Mouse (Mus musculus) spleen, adult 18-20 months (tissue): ENCODE results near the gene Zbtb40.

Experiments
- DNase-seq, 2 experiments: peaks; one replicate each; pipeline ENCODE4 v3.0.0; 2022; ENCODE audit warnings: mixed read lengths in 2 of 2

The Zbtb40 gene

DNA sequence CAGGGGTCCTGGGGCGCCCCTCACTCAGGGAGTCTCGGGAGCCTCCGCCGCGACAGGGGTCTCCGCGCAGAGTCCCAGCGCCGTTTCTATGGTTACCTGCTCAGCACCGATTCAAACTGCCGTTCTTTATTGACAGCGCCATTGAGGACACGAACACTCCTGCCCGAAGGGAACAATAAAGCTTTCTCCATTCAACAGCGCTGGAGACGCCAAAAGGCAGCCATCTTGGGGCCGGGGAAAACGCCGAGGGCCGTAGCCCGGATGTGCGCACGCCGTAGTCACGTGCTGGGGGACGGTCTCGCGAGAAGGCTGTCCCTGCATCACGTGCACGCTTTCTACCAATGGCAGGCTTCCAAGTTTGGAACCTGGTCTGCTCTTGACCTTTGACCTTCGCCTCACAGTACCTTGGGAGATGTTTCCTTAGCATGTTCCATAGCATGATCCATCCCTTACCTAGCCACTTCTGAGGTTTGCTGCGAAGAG is at the start of gene Zbtb40:
Gene Zbtb40 (minus strand): TSS at position 252 of the 483 bp plus-strand sequence.
- DNase-seq: peak; percentile 76 to 82

GRCm38 (mm10) chr4:137097984-137098327 is 49.4 kb upstream of the Zbtb40 start:
- DNase-seq: no peak

- no peak for DNase-seq
These were observed 48.8 kb upstream of the Zbtb40 start for GRCm38 (mm10) chr4:137097246-137097983.

GRCm38 (mm10) chr4:137096353-137096752 is 47.8 kb upstream of the Zbtb40 start:
- DNase-seq: no peak

GRCm38 (mm10) chr4:137085083-137085810 is 36.6 kb upstream of the Zbtb40 start:
- no peak for DNase-seq

- DNase-seq: no peak
These were observed 34.3 kb upstream of the Zbtb40 start for GRCm38 (mm10) chr4:137082866-137083265.

DNA sequence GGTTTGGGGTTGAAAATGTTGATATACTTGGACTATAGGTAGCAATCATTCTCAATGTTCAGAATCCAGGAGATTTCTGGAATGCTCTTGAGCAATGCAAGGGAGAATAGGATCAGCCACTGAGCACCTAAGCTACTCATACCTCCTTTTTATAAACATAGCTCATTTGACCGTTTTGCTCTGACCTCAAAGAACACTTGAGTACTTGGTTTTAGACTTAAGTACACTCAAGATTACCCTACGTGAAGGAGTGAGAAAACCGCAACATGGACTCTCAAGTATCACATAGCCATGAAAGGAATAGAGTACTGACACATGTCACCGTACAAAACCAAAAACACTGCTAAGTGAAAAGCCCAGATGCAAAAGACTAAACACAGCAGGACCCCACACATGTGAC is 32.8 kb upstream of the Zbtb40 start:
- DNase-seq: no peak

DNA sequence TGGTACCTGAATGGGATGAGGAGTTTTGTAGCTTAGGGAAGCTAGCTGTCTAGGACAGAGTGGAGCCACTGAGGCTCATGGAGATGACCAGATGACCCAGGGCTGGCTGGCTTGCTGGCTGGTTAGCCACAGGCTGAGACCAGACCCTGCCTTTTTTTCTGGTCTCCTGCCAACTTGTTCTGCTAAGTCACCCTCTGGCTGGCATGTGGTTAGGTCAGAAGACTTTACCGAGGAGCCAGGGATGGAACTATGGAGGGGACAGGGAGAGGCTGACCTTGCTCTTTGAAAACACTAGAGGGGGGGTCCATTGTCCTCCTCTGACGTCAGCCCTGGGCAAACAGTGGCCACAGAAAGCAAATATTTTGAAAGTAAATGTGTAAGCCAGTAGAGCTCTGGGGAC is 28.6 kb upstream of the Zbtb40 start:
- no peak for DNase-seq

GRCm38 (mm10) chr4:137071204-137071603 is 22.6 kb upstream of the Zbtb40 start:
- DNase-seq: no peak

GRCm38 (mm10) chr4:137068491-137068890 is 19.9 kb upstream of the Zbtb40 start:
- DNase-seq: no peak

DNA sequence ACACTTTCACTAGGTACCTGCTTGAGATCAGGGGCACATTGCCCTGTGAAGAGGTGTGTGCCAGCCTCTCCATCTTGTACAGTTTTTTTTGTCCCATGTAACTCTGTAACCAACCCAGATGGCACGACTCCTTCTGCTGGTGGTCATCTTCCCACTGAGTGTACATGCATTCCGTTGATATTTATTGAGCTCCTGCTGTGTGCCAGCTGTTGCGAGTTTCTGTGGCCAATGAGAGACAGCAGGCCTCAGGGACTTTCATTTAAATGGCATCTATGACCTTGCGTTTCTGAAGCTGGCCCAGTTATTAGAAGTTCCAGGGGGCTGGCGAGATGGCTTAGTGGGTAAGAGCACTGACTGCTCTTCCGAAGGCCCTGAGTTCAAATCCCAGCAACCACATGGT is 17.2 kb upstream of the Zbtb40 start:
- DNase-seq: no peak

- DNase-seq: no peak
These were observed 6.3 kb upstream of the Zbtb40 start for GRCm38 (mm10) chr4:137054932-137055331.

GRCm38 (mm10) chr4:137053810-137054209 is 5.2 kb upstream of the Zbtb40 start:
- no peak for DNase-seq

- DNase-seq: peak in 1 of 2 experiments; percentile 5
These were observed 606 bp downstream of the Zbtb40 start for GRCm38 (mm10) chr4:137047840-137048549.

DNA sequence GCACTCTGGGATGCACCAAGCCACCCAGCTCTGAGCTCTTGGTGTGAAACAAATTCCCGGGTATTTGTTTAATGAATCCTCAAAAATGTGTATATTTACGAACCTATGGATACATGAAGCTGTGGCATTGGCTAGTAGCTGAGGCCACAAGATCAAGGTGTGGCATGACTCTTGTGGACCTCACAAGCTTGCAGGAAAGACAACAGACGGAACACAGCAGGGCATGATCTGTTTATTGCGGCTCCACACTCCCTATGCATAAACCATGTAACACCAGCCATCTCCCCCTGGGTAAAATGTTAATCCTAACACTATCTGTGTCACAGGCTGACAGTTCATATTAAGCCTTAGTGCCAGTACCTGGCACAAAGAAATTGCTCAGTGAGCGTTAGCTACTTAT is 2.5 kb downstream of the Zbtb40 start:
- no peak for DNase-seq

GRCm38 (mm10) chr4:137044516-137044915 is 4.1 kb downstream of the Zbtb40 start:
- no peak for DNase-seq

DNA sequence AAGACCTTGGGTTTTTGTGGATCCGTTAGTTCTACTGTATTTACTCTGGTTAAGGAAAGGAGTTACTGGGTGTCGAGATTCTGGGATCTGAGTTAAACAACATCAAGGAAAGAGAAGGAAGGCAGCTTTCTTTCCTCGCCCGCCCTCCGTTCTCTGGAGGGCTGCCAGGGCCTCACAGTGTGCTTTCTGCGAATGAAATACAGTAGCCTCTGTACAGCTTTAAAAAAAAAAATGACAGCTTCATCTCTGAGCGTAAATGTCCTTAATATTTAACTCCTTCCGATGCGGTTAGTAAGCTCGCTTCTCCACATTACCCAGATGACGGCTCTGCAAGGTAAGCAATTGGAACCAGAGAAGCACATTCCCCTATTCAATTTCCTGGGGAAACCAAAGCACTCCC is 4.8 kb downstream of the Zbtb40 start:
- no peak for DNase-seq

- DNase-seq: no peak
These were observed 6.6 kb downstream of the Zbtb40 start for GRCm38 (mm10) chr4:137042039-137042438.

GRCm38 (mm10) chr4:137041161-137041621 is 7.4 kb downstream of the Zbtb40 start:
- no peak for DNase-seq

GRCm38 (mm10) chr4:137039441-137039840 is 9.2 kb downstream of the Zbtb40 start:
- DNase-seq: no peak

- no peak for DNase-seq
These were observed 10.1 kb downstream of the Zbtb40 start for GRCm38 (mm10) chr4:137038501-137038900.

DNA sequence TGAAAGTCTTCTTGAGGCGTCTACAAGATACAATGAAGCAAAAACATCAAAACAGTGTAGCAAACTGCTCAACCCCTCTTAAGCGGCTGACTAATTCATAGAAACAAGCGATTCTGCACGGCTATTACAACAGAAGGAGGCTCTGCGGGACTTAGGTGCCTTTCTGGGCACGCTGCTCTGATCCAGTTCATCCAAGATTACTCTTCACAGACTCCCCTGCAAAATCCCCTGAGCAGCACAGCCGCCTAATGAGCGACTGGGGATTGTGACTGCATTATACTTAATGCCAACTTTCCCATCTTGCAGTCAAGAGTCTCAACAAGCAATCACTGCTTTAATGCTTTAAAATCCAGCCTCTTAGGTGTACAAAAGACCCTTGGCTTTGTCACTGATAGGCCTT is 10.5 kb downstream of the Zbtb40 start:
- DNase-seq: no peak

DNA sequence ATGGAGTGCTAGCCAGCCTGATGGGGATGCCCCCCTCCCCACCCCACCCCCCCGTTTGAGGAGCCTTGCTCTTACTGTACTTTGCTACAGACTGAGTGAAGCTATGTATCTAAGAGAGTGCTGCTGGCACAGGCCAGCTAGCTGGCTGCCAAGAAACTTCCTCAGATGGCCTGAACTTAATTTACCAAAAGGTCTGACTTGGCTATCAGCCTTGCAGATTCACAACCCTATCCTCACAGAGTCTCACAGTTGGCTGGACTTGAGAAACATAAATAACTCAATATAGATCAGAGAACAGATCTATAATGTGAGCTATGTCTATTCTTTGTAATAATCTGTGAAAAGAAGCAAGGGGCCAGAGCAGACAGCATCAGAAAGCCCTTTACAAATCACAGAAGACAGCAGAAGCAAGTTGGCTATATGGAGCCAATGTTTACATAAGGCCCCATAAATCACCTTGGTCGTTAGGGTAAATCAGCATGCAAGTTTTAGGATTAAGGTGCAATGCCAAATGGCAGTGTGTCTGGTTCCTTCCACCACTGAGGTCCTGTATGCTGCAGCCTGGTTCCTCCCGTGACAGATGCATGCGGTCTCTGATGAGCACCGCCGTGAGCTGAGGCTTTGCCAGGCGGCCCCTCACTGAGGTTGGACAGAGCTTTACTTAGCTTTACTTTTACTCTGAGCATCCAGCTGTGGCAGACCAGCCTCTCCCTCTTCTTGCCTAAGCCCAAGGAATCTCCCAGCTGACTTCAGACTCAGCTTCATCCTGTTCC is 15.3 kb downstream of the Zbtb40 start:
- DNase-seq: no peak
